ENCODE assay signal across 8 mouse cellular contexts in genomic region chr17:64499281-64499997, GRCm38 (mm10).
A peak's percentile ranks its signal among the peaks of the same experiment; 100 is the strongest.
DNase-seq lines count a peak whose midpoint lies in the region; ATAC-seq and TF ChIP-seq lines count a peak whose summit lies in the region.

No protein-coding gene starts in this region.

- TF ChIP-seq CTCF in hindbrain, postnatal 0 days (IDR thresholded peaks at IDR 0.05; ENCODE audit: low read depth): peak; percentile 64

- WGBS in forebrain, embryonic 14.5 days: 60% methylated on average over 15 of the region's 15 CpGs
- WGBS in forebrain, embryonic 15.5 days: 58% methylated on average over 15 of the region's 15 CpGs
- 59% methylated on average over 15 of the region's 15 CpGs for WGBS in hindbrain, postnatal 0 days

- no peaks in the 10 kb centered on the region for H3K27me3 ChIP-seq in forebrain, embryonic 14.5 days (replicated peaks; ENCODE audit: control insufficient read depth, insufficient read depth, low read length)
- no peaks in the 10 kb centered on the region for H3K27me3 ChIP-seq in forebrain, embryonic 15.5 days
- H3K27me3 ChIP-seq in hindbrain, postnatal 0 days (ENCODE audit: insufficient read depth, low read length): no peaks in the 10 kb centered on the region

- H3K4me3 ChIP-seq in forebrain, embryonic 14.5 days (ENCODE audit: low read depth, low read length): no peak overlapping the region
- no peak overlapping the region for H3K4me3 ChIP-seq in forebrain, embryonic 15.5 days
- H3K4me3 ChIP-seq in hindbrain, postnatal 0 days (ENCODE audit: low read length): no peak overlapping the region

- no peaks in the 10 kb centered on the region for H3K9me3 ChIP-seq in forebrain, embryonic 14.5 days (replicated peaks; ENCODE audit: control insufficient read depth, low read length)
- H3K9me3 ChIP-seq in forebrain, embryonic 15.5 days: no peaks in the 10 kb centered on the region
- H3K9me3 ChIP-seq in hindbrain, postnatal 0 days (ENCODE audit: low read length): no peaks in the 10 kb centered on the region

- DNase-seq in forebrain, embryonic 14.5 days (ENCODE audit: low spot score): peak; percentile 50
- peak; percentile 55 for DNase-seq in ovary, postnatal 36 days (ENCODE audit: low spot score)
- no peak for DNase-seq in ovary, postnatal 10 days (ENCODE audit: low spot score)
- DNase-seq in cerebellum, postnatal 10 days: peak; percentile 73 to 75
- peak; percentile 50 for DNase-seq in hindbrain, postnatal 0 days (ENCODE audit: low spot score)
- DNase-seq in lung, postnatal 25 days (ENCODE audit: low spot score): peak; percentile 48
- DNase-seq in right cerebral cortex, postnatal 14 days: no peak

- ATAC-seq in forebrain, embryonic 14.5 days: no peak
- no peak for ATAC-seq in forebrain, embryonic 15.5 days (replicated peaks)
- ATAC-seq in hindbrain, postnatal 0 days: no peak; the same call in 1 of the 2 replicates

- no peaks in the 10 kb centered on the region; the same call in 1 of the 2 replicates for H3K4me1 ChIP-seq in forebrain, embryonic 14.5 days (ENCODE audit: control insufficient read depth, insufficient read depth, low read length)
- no peaks in the 10 kb centered on the region for H3K4me1 ChIP-seq in forebrain, embryonic 15.5 days
- H3K4me1 ChIP-seq in hindbrain, postnatal 0 days (ENCODE audit: insufficient read depth, low read length): no peaks in the 10 kb centered on the region

- H3K27ac ChIP-seq in forebrain, embryonic 14.5 days (ENCODE audit: low read depth, low read length): no peak overlapping the region
- no peak overlapping the region for H3K27ac ChIP-seq in forebrain, embryonic 15.5 days (replicated peaks)
- H3K27ac ChIP-seq in hindbrain, postnatal 0 days: no peak overlapping the region

- H3K9ac ChIP-seq in forebrain, embryonic 14.5 days (ENCODE audit: low read length): no peak overlapping the region
- H3K9ac ChIP-seq in forebrain, embryonic 15.5 days (replicated peaks): no peak overlapping the region
- no peak overlapping the region for H3K9ac ChIP-seq in hindbrain, postnatal 0 days (replicated peaks; ENCODE audit: low read length)

- no peaks in the 10 kb centered on the region for H3K36me3 ChIP-seq in forebrain, embryonic 14.5 days (ENCODE audit: control insufficient read depth, insufficient read depth, low read length)
- H3K36me3 ChIP-seq in forebrain, embryonic 15.5 days: no peaks in the 10 kb centered on the region
- no peaks in the 10 kb centered on the region for H3K36me3 ChIP-seq in hindbrain, postnatal 0 days (ENCODE audit: insufficient read depth, low read length)

- no peak overlapping the region for H3K4me2 ChIP-seq in forebrain, embryonic 14.5 days (ENCODE audit: low read length)
- no peak overlapping the region for H3K4me2 ChIP-seq in forebrain, embryonic 15.5 days (replicated peaks)
- no peak overlapping the region for H3K4me2 ChIP-seq in hindbrain, postnatal 0 days (ENCODE audit: low read depth, low read length)

Comparison
In these comparisons a context has a peak if more than half of its experiments do, and no peak if none do; other contexts are left out.
1. DNase-seq: peak in forebrain, embryonic 14.5 days (single experiment), ovary, postnatal 36 days (single experiment), cerebellum, postnatal 10 days (2 of 2), hindbrain, postnatal 0 days (single experiment) and lung, postnatal 25 days (single experiment); none in ovary, postnatal 10 days (single experiment) and right cerebral cortex, postnatal 14 days (single experiment).